Mouse (Mus musculus) heart, postnatal 36 days (tissue): ENCODE measurements around the gene Med8. TPM values are rescaled to one million over a fixed set of nuclear protein-coding genes. Genes with fewer than 3 reads are reported as not detected.

Experiments used
- DNase-seq, 2 experiments: peaks; one replicate each; pipeline ENCODE4 v3.0.0; 2021 to 2022
- intact Hi-C: fragments of 180-260 bp; cut with DNase I; formaldehyde crosslinking; loops from one replicate; pipeline ENCODE4 v1.15.1; 2025
- total RNA-seq, 2 experiments: library from RNA; stranded (reverse); gene quantifications; 2 replicates each; pipeline ENCODE4 v1.2.3; 2021

The Med8 gene
- 10 to 100 TPM; 36.7 to 44.2 TPM for total RNA-seq

- intact Hi-C loops = loop anchor here (2.0 to 5.0 kb wide), 2 partner anchors 17 to 158 kb away; no protein-coding TSS in a partner anchor
- DNase-seq = peak; percentile 87 to 90
Measured at GRCm38 (mm10) chr4:118409142-118409900, at the start of gene Med8, which contains the start of gene Szt2. Gene Med8, plus strand, starts transcription at chr4:118409337. Gene Szt2, minus strand, starts transcription at chr4:118409273.

DNA sequence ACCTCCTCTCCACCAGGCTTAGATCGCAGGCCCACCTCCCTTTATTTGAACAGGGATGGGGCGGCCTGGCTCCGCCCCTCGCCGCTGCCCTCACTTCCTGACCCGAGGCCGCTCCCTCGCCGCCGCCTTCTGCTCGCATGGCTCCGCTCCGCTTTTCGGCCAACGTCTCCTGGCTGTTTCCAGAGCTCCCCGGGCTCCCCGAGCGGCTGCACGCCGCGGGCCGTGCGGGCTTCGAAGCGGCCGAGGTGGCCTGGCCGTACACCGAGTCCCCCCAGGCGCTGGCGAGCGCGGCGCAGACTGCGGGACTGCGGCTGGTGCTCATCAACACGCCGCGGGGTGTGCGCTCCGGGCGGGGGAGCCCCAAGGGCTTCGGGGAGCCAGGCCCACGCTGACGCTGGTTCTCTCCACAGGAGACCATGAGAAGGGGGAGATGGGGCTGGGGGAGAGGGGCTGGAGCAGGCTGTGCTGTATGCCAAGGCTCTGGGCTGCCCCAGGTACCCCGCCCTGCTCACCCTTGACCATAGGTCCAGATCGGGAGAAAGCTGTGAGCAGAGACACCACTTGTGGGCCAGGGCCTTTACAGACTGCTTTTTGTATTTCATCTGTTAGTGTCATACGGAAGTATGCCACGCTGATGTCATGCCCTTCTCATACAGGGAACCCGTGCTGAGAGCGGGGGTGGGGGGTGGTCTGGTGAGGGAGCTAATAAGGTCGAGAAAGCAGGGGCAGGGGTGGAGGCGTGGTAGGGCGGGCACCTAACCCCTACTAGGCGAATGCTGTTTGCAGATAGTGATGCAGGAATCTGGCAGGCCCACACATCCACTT lies 49.0 kb upstream of the Med8 start:
- intact Hi-C loops = no loop called here

DNA sequence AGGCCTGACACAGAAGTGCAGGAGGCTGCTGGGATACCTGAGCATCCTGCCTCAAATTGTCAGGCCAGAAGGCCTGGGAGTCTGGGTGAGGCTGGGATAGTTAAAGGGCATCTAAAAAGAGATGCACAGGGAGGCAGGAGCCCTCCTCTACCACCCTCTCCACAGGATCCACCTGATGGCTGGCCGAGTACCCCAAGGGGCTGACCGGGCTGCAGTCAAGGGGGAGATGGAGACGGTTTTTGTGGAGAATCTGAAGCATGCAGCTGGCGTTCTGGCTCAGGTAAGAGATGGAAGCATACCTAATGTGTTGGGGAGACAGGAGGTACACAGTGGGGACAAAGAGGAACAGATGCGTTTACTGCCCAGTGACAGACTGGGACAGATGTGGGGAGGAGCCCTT lies 47.7 kb upstream of the Med8 start:
- intact Hi-C loops = no loop called here
- DNase-seq = no peak

More for the DNA sequence above, 49.0 kb upstream of the Med8 start:
- peak; percentile 73 to 81 for DNase-seq

GRCm38 (mm10) chr4:118362879-118363278 lies 46.3 kb upstream of the Med8 start:
- intact Hi-C loops = no loop called here
- DNase-seq = no peak

- no peak for DNase-seq
- intact Hi-C loops = no loop called here
Measured at GRCm38 (mm10) chr4:118363985-118364384, 45.2 kb upstream of the Med8 start.

GRCm38 (mm10) chr4:118364641-118365040 lies 44.5 kb upstream of the Med8 start:
- intact Hi-C loops = no loop called here
- no peak for DNase-seq

DNA sequence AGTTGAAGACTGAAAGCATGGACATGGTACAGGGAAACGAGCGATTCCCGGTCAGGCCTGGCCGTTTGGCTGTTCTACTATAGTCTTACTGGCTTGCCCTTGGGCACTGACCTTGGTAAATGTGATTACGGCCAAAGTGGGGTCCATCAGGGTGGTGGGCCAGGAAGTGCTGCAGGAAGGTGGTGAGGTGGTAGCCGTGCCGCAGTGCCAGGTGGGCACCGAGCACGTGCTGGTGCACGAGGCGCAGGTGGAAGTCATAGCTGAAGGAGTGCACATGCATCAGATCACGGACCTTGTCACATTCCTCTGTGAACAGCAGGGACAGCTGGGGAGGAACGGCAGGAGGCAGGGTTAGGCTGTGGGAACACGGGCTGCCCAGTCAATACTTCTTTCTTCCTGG lies 43.1 kb upstream of the Med8 start:
- intact Hi-C loops = no loop called here

DNA sequence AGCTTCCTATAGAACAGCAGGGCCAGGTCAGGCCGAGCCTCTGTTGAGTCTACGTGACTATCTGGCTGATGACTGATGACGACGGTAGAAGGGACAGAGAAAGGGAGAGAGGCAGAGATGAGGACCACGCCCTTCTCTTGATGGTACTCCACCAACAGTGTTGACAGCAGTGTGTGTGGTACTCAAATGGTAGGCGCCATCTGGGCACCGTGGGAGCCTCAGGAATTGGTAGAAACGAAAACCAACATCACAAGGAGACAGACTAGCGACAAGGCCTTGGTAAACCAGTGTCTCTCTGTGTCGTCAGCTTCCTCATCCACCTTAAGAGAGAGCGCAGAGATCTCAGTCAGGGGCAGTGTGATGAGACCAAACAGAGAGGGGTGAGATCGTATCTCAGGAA lies 41.6 kb upstream of the Med8 start:
- intact Hi-C loops = no loop called here
- DNase-seq = no peak

More for the DNA sequence above, 43.1 kb upstream of the Med8 start:
- no peak for DNase-seq

DNA sequence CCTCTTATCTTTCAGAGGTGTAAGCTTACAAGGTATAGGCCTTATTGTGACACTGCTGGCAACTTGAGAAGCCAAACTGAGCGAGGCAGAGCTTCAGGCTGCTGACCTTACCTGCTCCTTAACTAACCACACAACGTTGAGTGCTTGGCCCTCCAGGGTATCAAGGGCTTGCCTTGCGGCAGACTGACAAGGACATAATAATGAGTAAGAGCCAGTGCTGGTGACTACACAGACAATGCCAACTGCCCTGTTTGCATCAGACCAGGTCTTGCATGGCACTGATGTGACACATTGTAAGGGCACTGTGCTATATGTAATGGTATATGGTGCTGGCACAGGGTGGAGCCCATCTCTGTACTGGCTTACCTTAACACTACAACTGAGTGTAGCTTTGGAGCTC lies 40.5 kb upstream of the Med8 start:
- intact Hi-C loops = no loop called here
- no peak for DNase-seq

DNA sequence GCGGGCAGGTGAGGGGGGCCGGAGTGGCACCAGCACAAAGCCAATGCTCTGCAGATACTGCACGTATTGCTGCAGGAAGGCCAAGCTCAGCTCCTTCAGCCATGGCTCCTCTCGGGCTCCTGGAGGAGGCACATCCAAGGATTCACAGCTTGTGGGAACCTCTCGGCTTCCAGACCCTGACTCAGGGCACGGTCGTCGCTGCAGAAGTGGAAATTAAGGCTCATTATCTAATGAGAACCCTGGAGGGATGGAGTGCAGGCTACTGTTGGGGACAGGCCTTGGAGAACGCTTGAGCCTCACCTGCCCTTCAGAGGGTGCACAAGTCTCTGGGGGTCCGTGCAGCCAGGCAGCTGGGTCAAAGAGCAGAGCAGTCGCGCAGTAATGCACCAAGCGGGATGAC lies 37.3 kb upstream of the Med8 start:
- intact Hi-C loops = no loop called here
- DNase-seq = no peak

DNA sequence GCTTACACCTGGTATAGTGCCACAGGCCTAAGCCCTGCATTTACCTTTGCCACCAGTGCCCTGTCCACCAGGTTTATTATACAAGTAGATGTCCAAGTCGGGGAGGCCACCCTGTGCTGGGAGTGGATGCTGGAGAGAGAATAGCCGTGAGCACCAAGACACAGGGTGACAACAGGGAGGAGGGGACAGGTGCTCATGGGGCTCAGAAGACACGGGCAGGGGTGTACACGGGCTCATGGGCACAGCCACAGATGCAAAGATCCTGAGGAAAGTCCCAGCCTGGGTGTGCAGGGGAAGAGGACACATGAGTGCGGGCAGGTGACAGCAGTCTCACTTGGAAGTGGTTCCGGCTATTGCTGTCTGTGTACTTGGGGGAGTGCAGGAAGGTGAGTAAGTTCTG lies 33.1 kb upstream of the Med8 start:
- intact Hi-C loops = no loop called here
- no peak for DNase-seq

DNA sequence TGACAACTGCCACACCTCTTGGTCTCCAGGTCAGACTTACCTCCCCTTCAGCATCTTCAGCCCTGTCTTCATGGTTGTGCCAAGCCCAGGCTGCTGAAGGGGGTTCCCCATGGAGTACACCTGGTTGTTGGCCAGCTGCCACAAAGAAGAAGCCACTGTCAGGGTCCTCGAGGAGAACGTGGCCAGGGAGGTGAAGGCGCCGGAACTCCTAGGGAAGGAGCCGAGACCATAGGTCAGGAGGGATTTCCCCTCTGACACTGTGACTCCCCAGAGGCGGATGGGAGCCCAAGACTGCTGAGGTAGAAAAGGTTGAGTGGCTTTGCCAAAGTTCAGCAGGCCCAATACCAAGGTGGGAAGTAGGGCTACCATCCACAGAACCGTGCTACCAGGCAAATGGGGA lies 25.9 kb upstream of the Med8 start:
- intact Hi-C loops = no loop called here
- no peak for DNase-seq

- DNase-seq = peak in 1 of 2 experiments; percentile 10
- intact Hi-C loops = no loop called here
Measured at GRCm38 (mm10) chr4:118387316-118387715, 21.8 kb upstream of the Med8 start.

- intact Hi-C loops = no loop called here
- no peak for DNase-seq
Measured at GRCm38 (mm10) chr4:118390146-118390545, 19.0 kb upstream of the Med8 start.

DNA sequence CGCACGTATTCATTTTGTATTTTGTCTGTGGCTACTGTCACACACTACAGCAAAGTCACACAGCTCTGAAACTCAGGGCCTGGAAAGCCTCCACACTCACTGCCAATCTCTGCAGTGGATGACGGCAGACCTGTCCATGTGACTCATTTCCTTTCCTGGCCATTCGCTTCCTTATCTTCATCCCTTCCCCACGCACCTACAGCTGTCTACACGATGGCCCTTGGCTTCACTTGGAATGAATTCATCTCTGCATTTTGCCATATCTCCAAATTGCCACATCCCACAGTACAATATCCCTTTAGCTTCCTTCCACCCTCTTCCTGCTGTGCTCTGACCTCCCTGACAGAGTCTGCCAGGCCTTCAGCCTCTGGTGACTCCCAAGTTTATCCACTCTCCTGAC lies 14.6 kb upstream of the Med8 start:
- DNase-seq = peak in 1 of 2 experiments; percentile 22

GRCm38 (mm10) chr4:118395289-118395688 lies 13.8 kb upstream of the Med8 start:
- no peak for DNase-seq
- intact Hi-C loops = no loop called here

More for the DNA sequence above, 14.6 kb upstream of the Med8 start:
- intact Hi-C loops = no loop called here

DNA sequence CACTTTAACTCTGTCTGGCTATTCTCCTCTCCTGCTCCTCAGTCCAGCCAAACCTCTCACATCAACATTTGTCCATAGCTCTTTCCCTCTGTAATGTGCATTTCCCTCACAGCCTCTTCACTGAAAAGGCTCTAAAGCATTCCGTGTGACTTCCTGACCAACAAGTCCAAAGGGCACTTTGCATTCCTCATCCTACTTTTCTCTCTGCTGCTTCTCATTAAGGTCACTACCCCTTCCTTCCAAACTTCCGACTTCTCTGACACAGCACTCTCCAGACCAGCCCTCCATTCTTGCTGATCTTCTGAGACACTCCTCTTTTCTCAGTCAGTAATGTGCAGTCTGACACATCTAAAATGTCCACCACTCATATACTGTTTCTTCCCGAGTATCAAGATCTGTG lies 12.7 kb upstream of the Med8 start:
- intact Hi-C loops = no loop called here
- DNase-seq = no peak

DNA sequence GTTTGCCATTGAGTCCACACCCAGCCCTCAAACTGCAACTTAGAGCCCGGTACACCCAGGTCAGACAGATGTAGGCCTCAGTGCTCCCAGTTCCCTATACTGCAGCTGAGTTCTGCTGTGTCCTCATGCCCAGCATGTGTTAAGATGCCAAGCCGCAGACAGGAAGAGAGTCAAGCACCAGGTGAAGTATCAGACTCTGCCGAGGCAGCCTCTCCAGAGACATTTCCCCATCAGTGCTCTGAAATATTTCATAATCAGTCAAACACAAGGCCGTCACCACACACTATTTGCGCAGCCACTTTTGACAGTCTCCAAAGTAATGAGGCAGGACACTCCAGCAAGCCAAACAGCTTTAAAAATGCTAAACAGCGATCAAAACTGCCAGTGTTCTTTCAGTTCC lies 10.7 kb upstream of the Med8 start:
- intact Hi-C loops = no loop called here
- no peak for DNase-seq

GRCm38 (mm10) chr4:118401421-118401820 lies 7.7 kb upstream of the Med8 start:
- intact Hi-C loops = no loop called here
- DNase-seq = no peak

GRCm38 (mm10) chr4:118401918-118402317 lies 7.2 kb upstream of the Med8 start:
- DNase-seq = no peak
- intact Hi-C loops = no loop called here

- intact Hi-C loops = no loop called here
- DNase-seq = no peak
Measured at GRCm38 (mm10) chr4:118402701-118403100, 6.4 kb upstream of the Med8 start.

GRCm38 (mm10) chr4:118410871-118411270 lies 1.7 kb downstream of the Med8 start:
- intact Hi-C loops = no loop called here
- DNase-seq = no peak
